Comparison of ENCODE assay signal across 8 mouse cellular contexts in genomic region chr6:31664495-31664894, GRCm38 (mm10).
DNase-seq lines count a peak whose midpoint lies in the region; ATAC-seq lines count a peak whose summit lies in the region.

No protein-coding gene starts in this region.

- H3K9ac ChIP-seq in heart, embryonic 12.5 days: no peak overlapping the region
- H3K9ac ChIP-seq in liver, embryonic 12.5 days: no peak overlapping the region
- H3K9ac ChIP-seq in stomach, embryonic 14.5 days (replicated peaks; ENCODE audit: low read depth, low read length): no peak overlapping the region

- DNase-seq in 416B (ENCODE audit: low read depth): peak; percentile 69
- DNase-seq in adrenal gland, postnatal 10 days: peak; percentile 83
- DNase-seq in embryo, embryonic 11.5 days (ENCODE audit: low read depth, low spot score): peak; percentile 66
- DNase-seq in kidney, postnatal 14 days: peak; percentile 63
- peak; percentile 77 for DNase-seq in neural tube, embryonic 10.5 days (ENCODE audit: extremely low spot score, low spot score)

- ATAC-seq in heart, embryonic 12.5 days (ENCODE audit: insufficient number of reproducible peaks, low FRiP score): peak; percentile 34; the same call in 1 of the 2 replicates
- peak; percentile 56 for ATAC-seq in liver, embryonic 12.5 days
- ATAC-seq in stomach, embryonic 14.5 days (ENCODE audit: insufficient number of reproducible peaks, insufficient read depth, low FRiP score, low read depth): peak; percentile 39; the same call in 1 of the 2 replicates

- WGBS in heart, embryonic 12.5 days: 26% methylated on average over 7 of the region's 7 CpGs
- 19% methylated on average over 7 of the region's 7 CpGs for WGBS in liver, embryonic 12.5 days (ENCODE audit: insufficient replicate concordance)
- 24% methylated on average over 7 of the region's 7 CpGs for WGBS in stomach, embryonic 14.5 days

- no peaks in the 10 kb centered on the region for H3K36me3 ChIP-seq in heart, embryonic 12.5 days
- no peaks in the 10 kb centered on the region for H3K36me3 ChIP-seq in liver, embryonic 12.5 days
- H3K36me3 ChIP-seq in stomach, embryonic 14.5 days (ENCODE audit: control insufficient read depth, insufficient read depth, low read length): no peaks in the 10 kb centered on the region

- no peak overlapping the region for H3K27ac ChIP-seq in heart, embryonic 12.5 days (ENCODE audit: poor library complexity, severe bottlenecking)
- H3K27ac ChIP-seq in liver, embryonic 12.5 days: no peak overlapping the region
- H3K27ac ChIP-seq in stomach, embryonic 14.5 days (ENCODE audit: low read length): no peak overlapping the region

- 0 out of 2 replicates have a peak, but pooled peaks cover 7% of the 10 kb centered on the region for H3K4me1 ChIP-seq in heart, embryonic 12.5 days (replicated peaks)
- peaks cover 41% of the 10 kb centered on the region for H3K4me1 ChIP-seq in liver, embryonic 12.5 days
- H3K4me1 ChIP-seq in stomach, embryonic 14.5 days (ENCODE audit: control insufficient read depth, insufficient read depth, low read length): peaks cover 4% of the 10 kb centered on the region; the same call in 1 of the 2 replicates

- H3K27me3 ChIP-seq in heart, embryonic 12.5 days (replicated peaks): peaks cover 28% of the 10 kb centered on the region
- 0 out of 2 replicates have a peak, but pooled peaks cover 6% of the 10 kb centered on the region for H3K27me3 ChIP-seq in liver, embryonic 12.5 days (replicated peaks)
- H3K27me3 ChIP-seq in stomach, embryonic 14.5 days (ENCODE audit: control insufficient read depth, insufficient read depth, low read length): no peaks in the 10 kb centered on the region

- H3K4me2 ChIP-seq in heart, embryonic 12.5 days: no peak overlapping the region
- no peak overlapping the region for H3K4me2 ChIP-seq in liver, embryonic 12.5 days
- no peak overlapping the region for H3K4me2 ChIP-seq in stomach, embryonic 14.5 days (replicated peaks; ENCODE audit: low read depth, low read length)

- H3K4me3 ChIP-seq in heart, embryonic 12.5 days: no peak overlapping the region
- no peak overlapping the region for H3K4me3 ChIP-seq in liver, embryonic 12.5 days
- no peak overlapping the region for H3K4me3 ChIP-seq in stomach, embryonic 14.5 days (ENCODE audit: low read depth, low read length)

- no peaks in the 10 kb centered on the region for H3K9me3 ChIP-seq in heart, embryonic 12.5 days (replicated peaks)
- 0 out of 2 replicates have a peak, but pooled peaks cover 2% of the 10 kb centered on the region for H3K9me3 ChIP-seq in liver, embryonic 12.5 days (replicated peaks)
- no peaks in the 10 kb centered on the region for H3K9me3 ChIP-seq in stomach, embryonic 14.5 days (ENCODE audit: control insufficient read depth, low read depth, low read length)
